Mouse (Mus musculus) stomach, postnatal 0 days (tissue): ENCODE data around the gene Nrip3. TPM values are rescaled to one million over a fixed set of nuclear protein-coding genes. Genes with fewer than 3 reads are reported as not detected.

Experiments used
- ATAC-seq: fragments of 200-750 bp; cut with Nextera tagmentation; 2 replicates; pipeline ENCODE4 v1.8.0; 2017; ENCODE audit not compliant: low FRiP score, low TSS enrichment
- DNase-seq: peaks from one replicate; pipeline ENCODE4 v3.0.0-alpha.2; 2016; ENCODE audit warnings: low spot score
- H3K27ac ChIP-seq: fragments of 300-500 bp; sonication (generic); replicated peaks from 2 replicates; pipeline ENCODE4 v1.5.1; 2014; ENCODE audit warnings: mild to moderate bottlenecking, control low read depth
- H3K27me3 ChIP-seq: fragments of 300-500 bp; sonication (generic); 2 replicates; pipeline ENCODE4 v1.6.1; 2014; ENCODE audit warnings: low read length; ENCODE audit not compliant: control insufficient read depth, insufficient read depth
- H3K36me3 ChIP-seq: fragments of 300-500 bp; sonication (generic); 2 replicates; pipeline ENCODE4 v1.6.1; 2014; ENCODE audit warnings: low read length, mixed read lengths; ENCODE audit not compliant: control insufficient read depth, insufficient read depth
- H3K4me1 ChIP-seq: fragments of 300-500 bp; sonication (generic); replicated peaks from 2 replicates; pipeline ENCODE4 v1.6.1; 2014; ENCODE audit warnings: antibody characterized with exemption; ENCODE audit not compliant: control insufficient read depth, insufficient read depth
- H3K4me2 ChIP-seq: fragments of 300-500 bp; sonication (generic); replicated peaks from 2 replicates; pipeline ENCODE4 v1.6.1; 2014; ENCODE audit warnings: low read depth, mild to moderate bottlenecking, control low read depth, moderate library complexity
- H3K4me3 ChIP-seq: fragments of 300-500 bp; sonication (generic); 2 replicates; pipeline ENCODE4 v1.5.1; 2014; ENCODE audit warnings: low read depth, low read length, control low read depth
- H3K9ac ChIP-seq: fragments of 300-500 bp; sonication (generic); 2 replicates; pipeline ENCODE4 v1.6.1; 2014; ENCODE audit warnings: mild to moderate bottlenecking, low read length, control low read depth, mixed read lengths
- H3K9me3 ChIP-seq: fragments of 300-500 bp; sonication (generic); 2 replicates; pipeline ENCODE4 v1.6.1; 2016; ENCODE audit warnings: low read length; ENCODE audit not compliant: control insufficient read depth
- CTCF ChIP-seq: IDR thresholded peaks from 2 replicates; pipeline ENCODE4 v1.5.1; 2016; ENCODE audit warnings: antibody characterized with exemption, low read depth, mild to moderate bottlenecking, moderate library complexity
- EP300 ChIP-seq: optimal IDR thresholded peaks from 2 replicates; pipeline ENCODE3; 2016; ENCODE audit warnings: antibody characterized with exemption
- WGBS: fragments of 180-500 bp; shearing (Covaris S2); extraction: QIAGEN DNeasy Blood & Tissue Kit; methylation state at CpG from one replicate; pipeline ENCODE4 v1.1.7; 2014; 5-methylcytosine and 5-hydroxymethylcytosine counted together
- polyA plus RNA-seq: library from polyadenylated mRNA; unstranded; fragments of >200 nt; fragmentation: Nextera tagmentation; extraction: Ambion mirVana; gene quantifications from 2 replicates; pipeline ENCODE4 v1.2.1, GENCODE M21; 2015

The Nrip3 gene
- polyA plus RNA-seq, 1 experiment from 2014 or later = 0.63 TPM

DNA sequence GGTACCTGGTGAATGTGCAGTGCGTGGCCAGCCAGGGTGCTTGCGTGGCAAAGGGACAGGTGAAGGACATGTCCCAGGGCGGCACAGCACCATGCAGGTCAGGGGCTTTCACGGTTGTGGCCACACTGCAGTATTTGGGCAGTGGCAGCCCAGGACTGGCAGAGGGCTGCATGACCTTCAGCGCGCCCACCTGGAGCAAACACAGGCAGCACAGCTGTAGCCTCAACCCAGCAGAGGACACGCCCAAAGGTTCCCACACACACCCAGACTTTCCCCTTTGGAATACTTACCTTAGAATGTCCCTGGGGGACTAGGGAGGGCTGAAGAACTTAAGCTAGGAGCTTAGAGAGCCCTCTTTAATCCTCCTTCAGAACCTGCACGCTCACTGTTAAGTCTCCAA lies 58.7 kb downstream of the Nrip3 start:
- no peaks in the 10 kb centered on the region for H3K36me3 ChIP-seq
- ATAC-seq (peak; percentile 63), DNase-seq (peak; percentile 49)
- no peak overlapping the region for H3K27ac ChIP-seq
- no peaks in the 10 kb centered on the region for H3K9me3 ChIP-seq
- no peak overlapping the region for H3K4me3 ChIP-seq
- no peaks in the 10 kb centered on the region for H3K4me1 ChIP-seq
- 0 out of 2 replicates have a peak overlapping the region, but pooled peaks have one; percentile 5 for H3K4me2 ChIP-seq
- 76% methylated on average over 8 of the region's 8 CpGs for WGBS
- H3K27me3 ChIP-seq = no peaks in the 10 kb centered on the region
- no peak for TF ChIP-seq CTCF
- no peak for TF ChIP-seq EP300
- H3K9ac ChIP-seq = no peak overlapping the region

GRCm38 (mm10) chr7:109722618-109723017 lies 59.2 kb downstream of the Nrip3 start:
- no peaks in the 10 kb centered on the region for H3K27me3 ChIP-seq
- DNase-seq (peak; percentile 28), ATAC-seq (0 out of 2 replicates have a peak, but pooled peaks have one; percentile 13)
- H3K27ac ChIP-seq = no peak overlapping the region
- no peaks in the 10 kb centered on the region for H3K36me3 ChIP-seq
- no peaks in the 10 kb centered on the region for H3K9me3 ChIP-seq
- H3K4me1 ChIP-seq = no peaks in the 10 kb centered on the region
- WGBS = 100% methylated on average over 2 of the region's 2 CpGs
- no peak overlapping the region for H3K9ac ChIP-seq
- H3K4me2 ChIP-seq = no peak overlapping the region
- TF ChIP-seq CTCF (peak; percentile 54), EP300 (no peak)
- no peak overlapping the region for H3K4me3 ChIP-seq

- WGBS = 57% methylated on average over 9 of the region's 9 CpGs
- Histone ChIP-seq H3K4me1 (no peaks in the 10 kb centered on the region), H3K27ac (no peak overlapping the region), H3K4me3 (no peak overlapping the region), H3K36me3 (no peaks in the 10 kb centered on the region), H3K4me2 (no peak overlapping the region), H3K9ac (no peak overlapping the region), H3K9me3 (no peaks in the 10 kb centered on the region), H3K27me3 (no peaks in the 10 kb centered on the region)
- no peak for ATAC-seq
- TF ChIP-seq EP300 (no peak), CTCF (peak; percentile 73)
- DNase-seq = no peak
Observed at GRCm38 (mm10) chr7:109719286-109719685, 62.5 kb downstream of the Nrip3 start.

DNA sequence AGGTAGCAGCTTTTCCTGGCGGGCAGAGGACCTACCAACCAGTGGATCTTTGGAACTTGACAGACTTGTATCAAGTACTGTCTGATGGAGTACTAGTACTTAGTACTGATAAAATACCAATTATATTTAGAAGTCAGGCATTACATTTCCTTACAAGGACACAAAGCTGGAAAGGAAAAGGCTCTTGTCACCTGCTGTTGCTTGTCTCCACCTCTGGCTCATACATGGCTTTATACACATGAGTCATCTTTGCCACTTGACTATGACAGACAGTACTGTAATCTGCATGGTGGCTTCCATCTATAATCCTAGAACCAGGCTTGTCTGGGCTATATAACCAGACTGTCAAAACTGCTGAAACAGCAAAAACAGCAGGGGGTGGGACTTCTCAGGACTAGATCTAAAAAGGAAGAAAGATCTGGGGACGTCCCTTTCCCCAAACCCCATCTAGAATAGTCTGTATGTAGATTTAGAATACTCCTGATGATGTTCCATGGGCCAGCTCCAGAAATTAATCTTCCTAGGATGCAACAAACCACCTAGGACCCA lies 68.3 kb downstream of the Nrip3 start:
- H3K4me2 ChIP-seq = no peak overlapping the region
- no peak for DNase-seq
- no peak for ATAC-seq
- H3K27ac ChIP-seq = no peak overlapping the region
- H3K4me1 ChIP-seq = no peaks in the 10 kb centered on the region; the same call in 1 of the 2 replicates
- TF ChIP-seq CTCF (no peak), EP300 (no peak)
- H3K36me3 ChIP-seq = peaks cover 4% of the 10 kb centered on the region; the same call in 1 of the 2 replicates
- no peaks in the 10 kb centered on the region for H3K9me3 ChIP-seq
- H3K27me3 ChIP-seq = no peaks in the 10 kb centered on the region
- no peak overlapping the region for H3K4me3 ChIP-seq
- WGBS = 88% methylated on average over 2 of the region's 2 CpGs
- H3K9ac ChIP-seq = no peak overlapping the region

DNA sequence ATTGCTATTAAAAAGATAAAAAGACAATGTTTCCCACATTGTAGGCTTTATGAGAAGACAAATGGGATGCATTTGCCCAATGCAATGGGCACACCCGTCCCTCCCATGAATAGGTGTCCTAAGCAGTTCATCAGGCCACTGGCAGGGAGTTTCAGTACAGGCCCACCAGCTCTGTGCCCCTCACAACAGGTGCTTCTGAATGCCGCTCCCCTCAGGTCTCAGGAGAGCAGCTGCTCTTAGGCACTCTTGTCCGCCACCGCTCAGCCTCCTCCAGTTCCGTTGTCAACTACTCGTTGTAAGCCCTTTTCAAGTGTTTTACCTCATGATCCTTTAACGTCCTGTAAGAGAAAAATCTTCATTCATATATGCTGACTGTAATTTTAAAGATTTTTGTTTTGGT lies 69.6 kb downstream of the Nrip3 start:
- TF ChIP-seq CTCF (no peak), EP300 (no peak)
- DNase-seq (no peak), ATAC-seq (no peak)
- H3K27me3 ChIP-seq = no peaks in the 10 kb centered on the region
- peaks cover 4% of the 10 kb centered on the region; the same call in 1 of the 2 replicates for H3K36me3 ChIP-seq
- no peaks in the 10 kb centered on the region for H3K9me3 ChIP-seq
- H3K4me3 ChIP-seq = no peak overlapping the region
- no peak overlapping the region for H3K9ac ChIP-seq
- no peaks in the 10 kb centered on the region; the same call in 1 of the 2 replicates for H3K4me1 ChIP-seq
- H3K27ac ChIP-seq = no peak overlapping the region
- 95% methylated on average over 7 of the region's 7 CpGs for WGBS
- no peak overlapping the region for H3K4me2 ChIP-seq

DNA sequence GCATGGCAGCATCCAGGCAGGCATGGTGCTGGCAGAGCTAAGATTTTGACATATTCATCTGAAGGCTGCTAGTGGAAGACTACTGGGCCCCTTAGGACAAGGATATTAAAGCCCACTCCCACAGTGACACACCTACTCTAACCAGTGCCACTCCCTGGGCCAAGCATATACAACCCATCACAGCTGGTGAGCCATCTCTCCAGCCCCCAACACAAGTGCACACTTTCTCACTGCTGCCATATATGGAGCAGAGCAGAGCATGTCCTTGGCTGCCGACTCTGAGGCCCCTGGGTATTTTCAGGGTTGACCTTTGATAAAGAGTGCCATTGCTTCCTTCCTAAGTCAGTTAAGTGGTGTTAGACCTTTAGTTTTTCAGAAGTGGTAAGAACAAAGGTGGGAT lies 71.8 kb downstream of the Nrip3 start:
- Histone ChIP-seq H3K9me3 (no peaks in the 10 kb centered on the region), H3K27me3 (no peaks in the 10 kb centered on the region), H3K36me3 (peaks cover 4% of the 10 kb centered on the region; the same call in 1 of the 2 replicates), H3K9ac (no peak overlapping the region), H3K4me1 (no peaks in the 10 kb centered on the region; the same call in 1 of the 2 replicates), H3K4me3 (no peak overlapping the region), H3K27ac (no peak overlapping the region), H3K4me2 (no peak overlapping the region)
- no peak for TF ChIP-seq EP300
- TF ChIP-seq CTCF = no peak
- 53% methylated on average over 1 of the region's 1 CpGs for WGBS
- ATAC-seq (no peak), DNase-seq (no peak)
